Mouse (Mus musculus) hindbrain, embryonic 15.5 days (tissue): ENCODE measurements around the gene Cnst. TPM values are rescaled to one million over a fixed set of nuclear protein-coding genes. Genes with fewer than 3 reads are reported as not detected.
A peak's percentile ranks its signal among the peaks of the same experiment; 100 is the strongest.

ENCODE experiments used
- ATAC-seq: fragments of 200-750 bp; cut with Nextera tagmentation; 2 replicates; pipeline ENCODE4 v1.8.0; 2017; ENCODE audit warnings: low read depth, moderate number of reproducible peaks, moderate TSS enrichment; ENCODE audit not compliant: low FRiP score
- H3K27ac ChIP-seq: fragments of 300-500 bp; sonication (generic); replicated peaks from 2 replicates; pipeline ENCODE4 v1.5.1; 2015; ENCODE audit warnings: mild to moderate bottlenecking, inconsistent platforms
- H3K27me3 ChIP-seq: fragments of 300-500 bp; sonication (generic); 2 replicates; pipeline ENCODE4 v1.6.1; 2015; ENCODE audit warnings: control low read depth, inconsistent platforms
- H3K36me3 ChIP-seq: fragments of 300-500 bp; sonication (generic); 2 replicates; pipeline ENCODE4 v1.6.1; 2015; ENCODE audit warnings: control low read depth, inconsistent platforms
- H3K4me1 ChIP-seq: fragments of 300-500 bp; sonication (generic); replicated peaks from 2 replicates; pipeline ENCODE4 v1.6.1; 2015; ENCODE audit warnings: control low read depth, inconsistent platforms
- H3K4me2 ChIP-seq: fragments of 300-500 bp; sonication (generic); 2 replicates; pipeline ENCODE4 v1.6.1; 2015; ENCODE audit warnings: moderate library complexity, mild to moderate bottlenecking, inconsistent platforms
- H3K4me3 ChIP-seq: fragments of 300-500 bp; sonication (generic); 2 replicates; pipeline ENCODE4 v1.5.1; 2015; ENCODE audit warnings: mild to moderate bottlenecking, inconsistent platforms
- H3K9ac ChIP-seq: fragments of 300-500 bp; sonication (generic); 2 replicates; pipeline ENCODE4 v1.6.1; 2015; ENCODE audit warnings: inconsistent platforms
- H3K9me3 ChIP-seq: fragments of 300-500 bp; sonication (generic); 2 replicates; pipeline ENCODE4 v1.6.1; 2016; ENCODE audit warnings: control low read depth, inconsistent platforms
- WGBS: fragments of 180-500 bp; shearing (Covaris S2); methylation state at CpG from one replicate; pipeline ENCODE4 v1.1.7; 2015; 5-methylcytosine and 5-hydroxymethylcytosine counted together
- polyA plus RNA-seq: library from polyadenylated mRNA; unstranded; fragments of >200 nt; fragmentation: Nextera tagmentation; extraction: Ambion mirVana; gene quantifications from 2 replicates; pipeline ENCODE4 v1.2.1, GENCODE M21; 2015

Gene Cnst
- polyA plus RNA-seq, 1 experiment from 2014 or later: 26.2 TPM

DNA sequence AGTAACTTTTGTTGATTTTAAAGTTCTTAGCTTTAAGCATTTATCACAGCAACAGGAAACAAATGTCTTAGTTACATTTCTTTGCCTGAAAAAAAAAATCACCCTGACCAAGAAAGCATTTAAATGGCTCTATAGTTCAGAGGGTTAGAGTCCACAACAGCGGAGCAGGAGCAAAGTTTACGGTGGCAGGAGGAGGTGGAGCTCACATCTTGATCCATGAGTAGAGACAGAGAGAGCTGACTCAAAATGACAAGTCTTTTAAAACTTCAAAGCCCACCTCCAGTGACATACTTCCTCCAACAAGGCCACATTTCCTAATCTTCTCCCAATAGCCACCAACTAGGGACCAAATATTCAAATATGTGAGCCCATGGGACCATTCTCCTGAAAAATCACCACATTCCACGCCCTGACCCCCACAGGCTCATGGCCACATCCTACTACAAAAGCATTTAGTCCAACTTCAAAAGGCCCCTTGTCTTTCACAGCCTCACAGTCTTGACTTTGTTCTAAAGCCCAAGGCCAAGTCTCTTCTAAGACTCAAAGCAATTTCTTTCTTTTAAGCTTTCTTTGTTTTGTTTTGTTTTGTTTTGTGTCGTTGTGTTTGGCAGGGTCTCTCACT is 118.2 kb downstream of the Cnst start:
- WGBS: 62% methylated on average over 4 of the region's 4 CpGs
- H3K9me3 ChIP-seq: no peaks in the 10 kb centered on the region
- no peak for ATAC-seq
- H3K27me3 ChIP-seq: no peaks in the 10 kb centered on the region
- H3K4me3 ChIP-seq: no peak overlapping the region
- no peaks in the 10 kb centered on the region for H3K36me3 ChIP-seq
- H3K4me1 ChIP-seq: peaks cover 6% of the 10 kb centered on the region
- H3K9ac ChIP-seq: no peak overlapping the region
- no peak overlapping the region for H3K27ac ChIP-seq
- no peak overlapping the region for H3K4me2 ChIP-seq

DNA sequence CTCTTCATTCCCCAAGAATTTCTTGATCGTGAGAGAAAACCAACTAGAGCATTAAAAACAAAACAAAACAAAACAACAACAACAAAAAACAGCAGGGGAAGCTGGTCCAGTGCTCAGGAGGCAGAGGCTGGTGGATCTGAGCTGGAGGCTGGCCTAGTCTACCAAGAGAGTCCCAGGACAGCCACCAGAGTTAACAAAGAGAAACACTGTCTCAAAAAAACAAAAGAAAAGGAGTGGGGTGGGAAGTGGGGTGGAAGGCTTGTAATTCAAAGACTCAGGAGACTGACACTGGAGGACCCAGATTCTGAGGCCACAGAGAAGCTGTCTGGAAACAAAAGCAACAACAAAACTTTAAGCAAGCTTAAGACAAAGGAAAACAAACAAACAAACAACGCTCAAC is 120.8 kb downstream of the Cnst start:
- Histone ChIP-seq H3K4me2 (peak overlapping the region; percentile 77), H3K4me1 (peaks cover 18% of the 10 kb centered on the region), H3K9ac (no peak overlapping the region), H3K27me3 (no peaks in the 10 kb centered on the region), H3K4me3 (peak overlapping the region; percentile 74), H3K27ac (0 out of 2 replicates have a peak overlapping the region, but pooled peaks have one; percentile 92), H3K36me3 (peaks cover 8% of the 10 kb centered on the region; the same call in 1 of the 2 replicates), H3K9me3 (no peaks in the 10 kb centered on the region)
- 33% methylated on average over 2 of the region's 2 CpGs for WGBS
- ATAC-seq: no peak

DNA sequence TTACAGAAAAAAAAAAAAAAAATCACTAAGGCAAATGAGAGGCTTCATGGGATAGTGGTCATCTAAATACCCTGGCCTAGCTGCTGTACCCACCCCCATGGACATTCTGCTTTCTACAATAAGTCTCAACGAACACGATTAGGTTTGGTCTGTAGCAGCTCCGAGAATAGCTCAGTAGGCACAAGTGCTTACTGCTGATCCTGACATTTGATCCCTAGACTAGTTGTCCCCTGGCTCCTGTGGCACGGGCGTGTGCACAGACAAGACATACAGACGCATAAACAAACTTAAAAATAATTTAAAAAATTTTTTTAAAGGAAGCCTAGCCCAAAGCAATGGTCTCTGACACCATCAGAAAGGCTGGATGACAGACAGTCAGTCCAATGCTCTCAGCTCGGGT is 121.3 kb downstream of the Cnst start:
- Histone ChIP-seq H3K27me3 (no peaks in the 10 kb centered on the region), H3K4me2 (peak overlapping the region; percentile 77), H3K27ac (peak overlapping the region; percentile 92), H3K4me1 (peaks cover 18% of the 10 kb centered on the region), H3K9ac (peak overlapping the region; percentile 86), H3K4me3 (peak overlapping the region; percentile 74), H3K36me3 (peaks cover 13% of the 10 kb centered on the region; the same call in 1 of the 2 replicates), H3K9me3 (no peaks in the 10 kb centered on the region)
- WGBS: 2% methylated on average over 7 of the region's 7 CpGs
- peak; percentile 5; the same call in 1 of the 2 replicates for ATAC-seq

DNA sequence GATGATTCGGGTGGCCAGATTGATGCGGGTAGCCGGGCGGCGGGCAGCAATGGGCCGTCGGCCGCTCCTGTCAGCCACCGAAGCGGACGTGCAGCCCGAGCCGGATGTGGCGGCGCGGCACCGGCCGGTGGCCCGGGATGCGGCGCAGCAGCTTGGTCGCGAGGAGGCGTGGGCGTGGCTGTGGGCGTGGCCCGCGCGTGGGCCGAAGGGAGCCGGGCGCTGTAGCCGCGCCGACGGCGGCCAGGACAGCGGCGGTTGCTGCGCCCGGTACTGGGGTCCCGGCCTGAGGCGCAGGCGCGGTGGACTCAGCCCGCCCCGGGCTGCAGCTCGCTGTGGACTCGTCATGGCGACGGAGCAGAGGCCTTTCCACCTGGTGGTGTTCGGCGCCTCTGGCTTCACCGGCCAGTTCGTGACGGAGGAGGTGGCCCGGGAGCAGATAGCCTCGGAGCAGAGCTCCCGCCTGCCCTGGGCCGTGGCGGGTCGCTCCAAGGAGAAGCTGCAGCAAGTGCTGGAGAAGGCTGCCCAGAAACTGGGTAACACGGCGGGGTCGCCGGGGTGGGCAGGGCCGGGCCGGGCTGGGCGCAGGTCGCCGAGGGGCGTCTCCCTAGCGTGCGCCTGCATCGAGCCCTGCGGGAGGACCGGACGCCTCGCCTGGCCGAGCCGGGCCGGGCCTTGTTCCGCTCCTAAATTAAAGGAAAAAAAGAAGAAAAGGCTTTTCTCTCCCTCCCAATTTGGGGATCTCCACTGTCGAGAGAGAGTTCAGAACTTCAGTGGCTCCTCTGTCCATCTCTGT is 122.0 kb downstream of the Cnst start, which contains the start of gene Sccpdh:
TSS of gene Sccpdh (plus strand) at position 198 of the 793 bp plus-strand sequence.
- under 1% methylated on average over 78 of the region's 84 CpGs for WGBS
- ATAC-seq: peak; percentile 96
- Histone ChIP-seq H3K4me1 (peaks cover 18% of the 10 kb centered on the region), H3K27me3 (no peaks in the 10 kb centered on the region), H3K4me2 (peak within 1 kb of the TSS; percentile 77), H3K9ac (peak within 1 kb of the TSS; percentile 86), H3K27ac (peak within 1 kb of the TSS; percentile 92), H3K36me3 (peaks cover 19% of the 10 kb centered on the region; the same call in 1 of the 2 replicates), H3K9me3 (no peaks in the 10 kb centered on the region), H3K4me3 (peak within 1 kb of the TSS; percentile 74)

DNA sequence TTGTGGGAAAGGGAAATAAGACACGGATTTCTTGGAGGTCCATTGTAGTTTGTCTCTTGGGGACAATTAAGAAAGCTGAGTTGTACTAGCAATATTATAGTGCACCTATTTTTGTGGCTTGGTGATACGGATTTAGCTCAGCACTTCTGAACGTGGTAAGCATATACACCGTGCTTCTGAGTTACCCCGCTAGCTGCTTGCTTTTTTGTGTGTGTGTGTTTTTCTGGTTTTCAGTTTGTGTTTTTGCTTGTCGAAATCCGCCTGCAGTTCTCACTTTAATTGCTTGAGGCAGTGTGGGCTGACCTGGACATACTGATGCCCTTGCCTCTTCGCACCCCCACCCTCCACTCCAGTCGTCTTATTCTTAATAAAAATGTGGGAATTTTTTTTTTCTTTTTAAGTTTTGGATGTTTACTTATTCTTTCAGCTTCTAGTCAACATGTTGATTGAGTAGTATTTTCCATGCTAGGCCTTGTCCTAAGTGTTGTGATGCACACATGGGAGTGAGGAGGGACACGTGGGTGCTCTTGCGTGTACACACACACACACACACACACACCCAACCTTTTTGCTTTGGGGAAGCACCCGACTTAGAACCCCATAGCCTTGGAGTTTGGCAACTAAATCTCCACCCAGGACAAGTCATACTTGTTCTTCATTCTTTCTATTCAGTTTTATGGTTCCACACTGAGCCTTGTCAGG is 122.8 kb downstream of the Cnst start:
- WGBS: 14% methylated on average over 12 of the region's 12 CpGs
- peak overlapping the region; percentile 92 for H3K27ac ChIP-seq
- no peaks in the 10 kb centered on the region for H3K9me3 ChIP-seq
- no peak for ATAC-seq
- H3K4me2 ChIP-seq: peak overlapping the region; percentile 77
- peak overlapping the region; percentile 86 for H3K9ac ChIP-seq
- H3K4me1 ChIP-seq: peaks cover 18% of the 10 kb centered on the region
- no peaks in the 10 kb centered on the region for H3K27me3 ChIP-seq
- H3K36me3 ChIP-seq: peaks cover 26% of the 10 kb centered on the region
- H3K4me3 ChIP-seq: peak overlapping the region; percentile 74

DNA sequence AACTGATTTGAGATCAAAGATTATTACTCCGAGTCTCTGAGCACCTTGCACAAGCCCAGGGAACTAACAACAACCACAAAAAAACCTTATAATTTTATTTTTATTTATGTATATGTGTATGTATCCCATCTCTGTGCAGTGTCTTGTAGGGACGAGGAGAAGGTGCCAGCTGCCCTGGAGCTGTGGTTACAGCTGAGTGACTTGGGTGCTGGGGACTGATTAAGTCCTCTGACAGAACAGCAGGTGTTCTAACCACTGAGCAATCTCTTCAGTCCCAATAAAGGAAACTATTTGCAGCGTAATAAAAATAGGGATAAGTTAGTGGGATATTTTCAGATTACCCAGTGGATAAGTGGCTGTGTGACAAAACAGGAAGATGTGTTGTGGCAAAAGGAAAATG is 128.2 kb downstream of the Cnst start:
- no peak overlapping the region for H3K9ac ChIP-seq
- no peak overlapping the region for H3K4me3 ChIP-seq
- H3K36me3 ChIP-seq: peaks cover 61% of the 10 kb centered on the region
- H3K9me3 ChIP-seq: no peaks in the 10 kb centered on the region
- H3K4me2 ChIP-seq: no peak overlapping the region
- H3K4me1 ChIP-seq: peaks cover 12% of the 10 kb centered on the region
- no peak overlapping the region for H3K27ac ChIP-seq
- H3K27me3 ChIP-seq: no peaks in the 10 kb centered on the region
- ATAC-seq: no peak
- WGBS: 94% methylated on average over 3 of the region's 3 CpGs

DNA sequence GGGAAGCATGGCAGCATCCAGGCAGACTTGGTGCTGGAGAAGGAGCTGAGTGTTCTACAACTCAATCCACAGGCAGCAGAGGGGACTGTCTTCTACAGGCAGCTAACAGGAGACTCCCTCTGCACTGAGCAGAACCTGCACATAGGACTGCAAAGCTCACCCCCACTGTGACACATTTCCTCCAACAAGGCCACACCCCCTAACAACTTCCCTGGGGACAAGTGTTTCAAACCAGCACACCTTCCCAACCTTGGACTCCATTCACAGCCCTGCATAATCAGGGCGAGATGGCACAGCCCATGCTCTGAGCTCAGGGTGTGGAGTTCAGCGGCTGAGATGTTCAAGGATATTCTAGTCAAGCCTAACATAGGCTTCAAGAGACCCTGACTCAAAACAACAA is 130.9 kb downstream of the Cnst start:
- H3K4me2 ChIP-seq: no peak overlapping the region
- H3K4me1 ChIP-seq: no peaks in the 10 kb centered on the region
- ATAC-seq: no peak
- H3K27ac ChIP-seq: no peak overlapping the region
- H3K9me3 ChIP-seq: no peaks in the 10 kb centered on the region
- 95% methylated on average over 2 of the region's 2 CpGs for WGBS
- no peak overlapping the region for H3K4me3 ChIP-seq
- no peak overlapping the region for H3K9ac ChIP-seq
- peaks cover 72% of the 10 kb centered on the region for H3K36me3 ChIP-seq
- no peaks in the 10 kb centered on the region for H3K27me3 ChIP-seq

Other genes starting within 250 kb of the Cnst start
- gene Smyd3, start 28.3 kb upstream of the Cnst start, polyA plus RNA-seq: 25.5 and 26.0 TPM in 2 replicates
- gene Tfb2m, start 103 bp upstream of the Cnst start, polyA plus RNA-seq: 29.1 and 31.0 TPM in 2 replicates
- gene Sccpdh, start 121.8 kb downstream of the Cnst start, polyA plus RNA-seq: 156 and 164 TPM in 2 replicates
- gene Kif28, start 198.9 kb downstream of the Cnst start, polyA plus RNA-seq: 0.05 and 0.07 TPM in 2 replicates